Mouse (Mus musculus): ENCODE results near the gene Cmtm3. TPM values are rescaled to one million over a fixed set of nuclear protein-coding genes. Genes with fewer than 3 reads are reported as not detected.
"Not testable (repeated sequence)": the region's sequence is repeated elsewhere in the genome, so short reads cannot be mapped to it uniquely, and the experiment has no call there.

The Cmtm3 gene
- 73.4 and 75.8 TPM in 2 replicates for polyA plus RNA-seq (2014; fragmentation: Nextera tagmentation; extraction: Ambion mirVana)

DNA sequence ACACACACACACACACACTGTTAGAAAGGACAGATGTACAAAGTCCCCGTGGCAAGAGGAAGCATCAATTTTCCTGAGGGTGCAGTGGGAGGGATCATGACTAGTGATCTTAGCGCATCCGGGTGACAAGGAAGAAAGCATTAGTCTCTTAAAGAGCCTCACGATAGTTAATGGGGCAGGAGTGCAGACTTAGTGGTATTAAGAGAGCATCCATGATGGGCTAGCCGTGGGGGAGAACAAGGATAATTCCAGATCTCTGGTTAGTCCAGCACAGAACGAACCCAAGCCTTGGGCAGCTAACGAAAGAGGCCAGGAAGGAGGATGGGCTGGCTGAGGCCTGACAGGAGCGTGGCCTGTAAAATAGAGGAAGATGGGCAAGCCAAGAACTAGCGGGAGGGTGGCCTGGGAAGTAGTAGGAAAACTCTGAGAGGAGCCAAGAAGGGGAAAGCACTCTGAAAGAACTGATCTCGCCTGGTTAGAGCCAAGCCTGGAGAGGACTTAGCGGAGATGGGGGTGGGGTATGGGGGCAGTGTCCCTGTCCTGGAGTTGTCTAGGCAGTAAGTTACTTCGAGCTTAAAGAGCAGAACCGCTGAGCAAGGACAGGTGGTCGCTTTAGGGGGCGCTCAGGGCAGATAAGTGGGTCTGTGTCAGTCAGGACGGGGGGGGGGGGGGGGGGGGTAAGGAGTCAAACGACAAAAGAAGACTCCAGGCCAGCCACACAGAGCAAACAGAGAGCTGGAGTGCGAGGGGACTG is at the start of gene Cmtm3:
Cmtm3 (plus strand) TSS at position 182 of the 754 bp plus-strand sequence.
- no peaks in the 10 kb centered on the region for H3K27me3 ChIP-seq (ENCODE audit: control insufficient read depth, insufficient read depth, low read length)
- H3K27ac ChIP-seq (replicated peaks; ENCODE audit: low read depth, low read length): no peak within 1 kb of the TSS
- WGBS: 19% methylated on average over 17 of the region's 18 CpGs
- peak within 1 kb of the TSS; percentile 65 for H3K4me2 ChIP-seq (ENCODE audit: low read depth, severe bottlenecking)
- peak within 1 kb of the TSS; percentile 88 for H3K9ac ChIP-seq (ENCODE audit: low read length)
- H3K36me3 ChIP-seq (ENCODE audit: control insufficient read depth, insufficient read depth, low read length): no peaks in the 10 kb centered on the region
- no peaks in the 10 kb centered on the region for H3K9me3 ChIP-seq (ENCODE audit: control insufficient read depth, low read length)
- H3K4me1 ChIP-seq (ENCODE audit: control insufficient read depth, insufficient read depth, low read length): no peaks in the 10 kb centered on the region; the same call in 1 of the 2 replicates
- peak within 1 kb of the TSS; percentile 60 for H3K4me3 ChIP-seq (ENCODE audit: low read depth, low read length)
- DNase-seq (ENCODE audit: low spot score) (peak; percentile 23), ATAC-seq (ENCODE audit: insufficient number of reproducible peaks, low FRiP score, low TSS enrichment, low read depth) (no peak)

DNA sequence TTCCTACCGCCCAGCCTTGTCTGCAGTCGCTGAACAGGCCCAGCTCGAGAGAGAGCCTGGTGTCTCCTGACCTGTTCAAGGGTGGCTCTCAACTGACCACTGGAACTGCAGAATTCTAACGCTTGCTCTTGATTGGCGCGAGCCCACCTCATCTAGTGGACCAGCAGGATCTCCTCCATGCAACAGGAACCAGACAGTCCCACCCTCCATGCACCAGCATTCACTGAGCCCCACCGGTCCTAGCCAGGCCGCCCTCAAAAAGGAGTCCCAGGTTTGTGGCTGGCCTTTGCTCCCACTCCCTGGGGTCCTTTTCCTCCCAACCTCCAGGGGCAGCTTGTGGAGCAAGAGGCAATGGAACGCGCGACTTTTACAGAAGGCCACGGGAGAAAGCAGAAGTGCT is 46.1 kb upstream of the Cmtm3 start, which contains the start of gene Cmtm2a:
Cmtm2a (minus strand) TSS at position 101 of the 400 bp plus-strand sequence.
- H3K27me3 ChIP-seq (ENCODE audit: control insufficient read depth, insufficient read depth, low read length); DNase-seq (ENCODE audit: low spot score); H3K4me1 ChIP-seq (ENCODE audit: control insufficient read depth, insufficient read depth, low read length); H3K27ac ChIP-seq (replicated peaks; ENCODE audit: low read depth, low read length); H3K9ac ChIP-seq (ENCODE audit: low read length); H3K4me2 ChIP-seq (ENCODE audit: low read depth, severe bottlenecking); ATAC-seq (ENCODE audit: insufficient number of reproducible peaks, low FRiP score, low TSS enrichment, low read depth); H3K4me3 ChIP-seq (ENCODE audit: low read depth, low read length); H3K36me3 ChIP-seq (ENCODE audit: control insufficient read depth, insufficient read depth, low read length); H3K9me3 ChIP-seq (ENCODE audit: control insufficient read depth, low read length): not testable (repeated sequence)
- WGBS: 84% methylated on average over 12 of the region's 12 CpGs

DNA sequence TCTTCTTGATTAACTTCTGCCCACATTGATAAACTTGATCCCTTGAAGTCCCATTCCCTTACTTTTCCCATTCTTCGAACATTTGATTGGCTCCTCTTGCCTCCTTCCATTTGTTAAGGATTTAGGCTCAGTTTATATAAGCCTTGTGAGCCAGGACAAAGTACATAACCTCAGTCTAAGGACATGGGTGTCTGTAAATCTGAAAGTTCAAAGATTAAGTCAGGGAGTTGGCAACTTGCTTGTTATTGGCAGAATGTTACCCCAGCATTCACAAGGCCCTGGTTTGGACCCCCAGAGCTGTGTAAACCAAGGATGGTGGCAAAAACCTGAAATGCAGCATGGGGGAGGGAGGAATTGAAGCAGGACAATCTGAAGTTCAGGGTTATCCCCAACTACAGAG is 44.8 kb upstream of the Cmtm3 start:
- Histone ChIP-seq H3K4me1 (ENCODE audit: control insufficient read depth, insufficient read depth, low read length) (no peaks in the 10 kb centered on the region), H3K27ac (replicated peaks; ENCODE audit: low read depth, low read length) (no peak overlapping the region), H3K9ac (ENCODE audit: low read length) (no peak overlapping the region), H3K36me3 (ENCODE audit: control insufficient read depth, insufficient read depth, low read length) (no peaks in the 10 kb centered on the region), H3K4me2 (ENCODE audit: low read depth, severe bottlenecking) (no peak overlapping the region), H3K27me3 (ENCODE audit: control insufficient read depth, insufficient read depth, low read length) (no peaks in the 10 kb centered on the region), H3K9me3 (ENCODE audit: control insufficient read depth, low read length) (no peaks in the 10 kb centered on the region), H3K4me3 (ENCODE audit: low read depth, low read length) (no peak overlapping the region)
- no peak for DNase-seq (ENCODE audit: low spot score)
- ATAC-seq (ENCODE audit: insufficient number of reproducible peaks, low FRiP score, low TSS enrichment, low read depth): no peak
- 85% methylated on average over 1 of the region's 1 CpGs for WGBS

DNA sequence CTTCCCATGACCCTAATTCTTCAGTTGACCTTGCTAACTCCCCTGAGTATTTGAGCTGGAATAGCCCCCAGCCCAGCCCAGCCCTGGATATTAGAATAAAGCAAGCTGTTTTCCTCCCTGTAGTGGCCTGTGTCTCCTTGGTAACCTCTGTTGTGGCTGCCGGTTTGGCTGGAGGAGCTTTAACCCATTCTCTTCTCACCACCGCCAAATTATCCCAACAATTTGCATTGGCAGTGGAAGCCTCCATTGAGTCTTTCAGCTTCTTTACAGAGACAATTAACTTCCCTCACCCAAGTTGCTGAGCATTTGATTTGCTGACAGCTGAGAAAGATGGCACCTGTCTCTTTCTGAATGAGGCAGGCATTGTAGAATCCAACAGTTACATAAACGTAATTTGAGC is 37.6 kb upstream of the Cmtm3 start:
- H3K9ac ChIP-seq (ENCODE audit: low read length); H3K9me3 ChIP-seq (ENCODE audit: control insufficient read depth, low read length); H3K4me1 ChIP-seq (ENCODE audit: control insufficient read depth, insufficient read depth, low read length); ATAC-seq (ENCODE audit: insufficient number of reproducible peaks, low FRiP score, low TSS enrichment, low read depth); H3K27ac ChIP-seq (replicated peaks; ENCODE audit: low read depth, low read length); H3K4me3 ChIP-seq (ENCODE audit: low read depth, low read length); H3K27me3 ChIP-seq (ENCODE audit: control insufficient read depth, insufficient read depth, low read length); H3K36me3 ChIP-seq (ENCODE audit: control insufficient read depth, insufficient read depth, low read length); H3K4me2 ChIP-seq (ENCODE audit: low read depth, severe bottlenecking); DNase-seq (ENCODE audit: low spot score): not testable (repeated sequence)
- WGBS: 26% methylated on average over 3 of the region's 3 CpGs

DNA sequence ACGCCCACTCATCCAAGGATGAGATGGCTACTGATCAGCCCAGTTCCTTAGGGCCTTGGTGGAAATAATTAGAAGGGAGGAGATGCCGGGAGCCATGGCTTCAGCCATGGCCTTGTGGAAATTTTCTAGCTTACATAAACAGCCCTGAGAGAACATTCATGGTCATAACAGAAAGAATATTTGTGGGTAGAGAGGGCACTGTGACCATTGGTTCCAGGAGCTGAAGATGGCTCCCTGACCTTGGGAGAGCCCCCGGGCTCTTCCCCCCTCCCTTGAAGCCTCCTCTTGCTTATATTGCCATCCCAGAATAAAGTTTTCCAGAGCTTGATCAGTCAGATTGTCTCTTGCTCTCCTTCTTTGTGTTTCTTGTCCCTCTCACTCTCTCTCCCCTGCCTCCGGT is 36.7 kb upstream of the Cmtm3 start:
- H3K4me1 ChIP-seq (ENCODE audit: control insufficient read depth, insufficient read depth, low read length); H3K27ac ChIP-seq (replicated peaks; ENCODE audit: low read depth, low read length); DNase-seq (ENCODE audit: low spot score); H3K9me3 ChIP-seq (ENCODE audit: control insufficient read depth, low read length); H3K4me3 ChIP-seq (ENCODE audit: low read depth, low read length); H3K27me3 ChIP-seq (ENCODE audit: control insufficient read depth, insufficient read depth, low read length); H3K9ac ChIP-seq (ENCODE audit: low read length); H3K36me3 ChIP-seq (ENCODE audit: control insufficient read depth, insufficient read depth, low read length); H3K4me2 ChIP-seq (ENCODE audit: low read depth, severe bottlenecking); ATAC-seq (ENCODE audit: insufficient number of reproducible peaks, low FRiP score, low TSS enrichment, low read depth): not testable (repeated sequence)
- 100% methylated on average over 4 of the region's 4 CpGs for WGBS

DNA sequence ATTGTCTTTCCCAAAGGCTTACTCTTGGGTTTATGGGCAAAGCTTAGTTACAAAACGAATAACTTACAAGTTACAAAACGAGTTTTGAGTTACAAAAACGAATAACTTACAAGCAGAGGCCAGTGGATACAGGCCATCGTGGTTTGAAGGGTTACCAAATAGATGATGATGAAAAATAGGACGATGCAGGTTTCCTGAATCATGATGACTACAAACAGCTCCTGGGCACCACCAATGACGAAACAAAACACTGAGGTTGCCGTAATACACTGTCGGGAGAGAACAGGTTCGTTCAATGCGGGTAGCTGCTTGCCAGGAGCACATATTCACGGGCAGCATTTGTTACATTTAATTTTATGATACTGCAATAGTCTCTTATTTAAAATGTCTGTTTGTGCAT is 34.2 kb upstream of the Cmtm3 start:
- no peak for ATAC-seq (ENCODE audit: insufficient number of reproducible peaks, low FRiP score, low TSS enrichment, low read depth)
- Histone ChIP-seq H3K4me2 (ENCODE audit: low read depth, severe bottlenecking) (no peak overlapping the region), H3K4me3 (ENCODE audit: low read depth, low read length) (no peak overlapping the region), H3K27me3 (ENCODE audit: control insufficient read depth, insufficient read depth, low read length) (no peaks in the 10 kb centered on the region), H3K4me1 (ENCODE audit: control insufficient read depth, insufficient read depth, low read length) (no peaks in the 10 kb centered on the region), H3K9me3 (ENCODE audit: control insufficient read depth, low read length) (no peaks in the 10 kb centered on the region), H3K27ac (replicated peaks; ENCODE audit: low read depth, low read length) (no peak overlapping the region), H3K9ac (ENCODE audit: low read length) (no peak overlapping the region), H3K36me3 (ENCODE audit: control insufficient read depth, insufficient read depth, low read length) (no peaks in the 10 kb centered on the region)
- 87% methylated on average over 11 of the region's 11 CpGs for WGBS
- DNase-seq (ENCODE audit: low spot score): no peak

DNA sequence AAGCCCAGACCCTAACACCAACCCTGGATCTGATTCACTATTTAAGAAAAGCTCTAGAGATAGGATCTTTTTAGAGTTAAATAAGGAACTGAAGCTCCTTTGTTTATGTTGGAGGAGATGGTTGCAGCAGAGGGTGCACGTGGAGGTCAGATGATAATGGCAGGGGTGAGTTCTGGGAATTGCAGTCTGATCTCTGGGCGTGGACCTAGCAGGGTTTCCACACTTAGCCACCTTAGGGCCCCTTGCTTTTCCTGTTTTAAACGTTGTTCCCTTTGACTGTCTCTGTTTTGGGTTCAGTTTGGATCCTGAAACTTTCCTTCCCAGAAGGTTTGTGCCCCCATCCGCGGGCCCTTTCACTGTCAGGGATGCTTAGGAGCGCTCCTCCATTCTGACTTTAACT is 30.9 kb upstream of the Cmtm3 start:
- H3K4me3 ChIP-seq (ENCODE audit: low read depth, low read length); H3K9me3 ChIP-seq (ENCODE audit: control insufficient read depth, low read length); ATAC-seq (ENCODE audit: insufficient number of reproducible peaks, low FRiP score, low TSS enrichment, low read depth); H3K27me3 ChIP-seq (ENCODE audit: control insufficient read depth, insufficient read depth, low read length); H3K4me1 ChIP-seq (ENCODE audit: control insufficient read depth, insufficient read depth, low read length); H3K27ac ChIP-seq (replicated peaks; ENCODE audit: low read depth, low read length); H3K36me3 ChIP-seq (ENCODE audit: control insufficient read depth, insufficient read depth, low read length); DNase-seq (ENCODE audit: low spot score); H3K9ac ChIP-seq (ENCODE audit: low read length); H3K4me2 ChIP-seq (ENCODE audit: low read depth, severe bottlenecking): not testable (repeated sequence)
- WGBS: 52% methylated on average over 6 of the region's 6 CpGs

DNA sequence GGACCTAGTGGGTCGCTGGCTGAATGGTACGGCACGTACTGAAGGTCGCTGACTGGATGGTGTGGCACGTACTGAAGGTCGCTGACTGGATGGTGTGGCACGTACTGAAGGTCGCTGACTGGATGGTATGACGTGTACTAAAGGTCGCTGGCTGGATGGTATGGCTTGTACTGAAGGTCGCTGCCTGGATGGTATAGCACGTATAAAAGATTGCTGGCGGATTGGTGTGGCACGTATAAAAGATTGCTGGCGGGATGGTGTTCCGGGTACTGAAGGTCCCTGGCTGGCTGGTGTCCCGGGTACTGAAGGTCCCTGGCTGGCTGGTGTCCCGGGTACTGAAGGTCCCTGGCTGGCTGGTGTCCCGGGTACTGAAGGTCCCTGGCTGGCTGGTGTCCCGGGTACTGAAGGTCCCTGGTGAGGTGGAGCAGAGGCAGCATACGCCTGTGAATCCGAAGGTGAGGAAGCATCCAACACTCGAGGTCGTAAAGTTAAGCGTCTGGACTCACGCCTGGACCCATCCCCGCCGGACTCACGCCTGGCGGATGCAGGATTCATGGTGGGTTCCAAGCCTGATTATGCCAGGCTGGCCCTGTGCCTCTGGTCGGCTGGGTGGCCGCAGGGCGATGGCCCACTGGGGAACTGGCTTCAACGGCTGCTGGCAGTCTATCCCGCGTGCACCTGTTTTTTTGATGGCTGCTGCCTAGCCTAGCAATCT is 29.6 kb upstream of the Cmtm3 start, which contains the start of the genes Gm45711 and Cmtm1:
Gm45711 (minus strand) TSS at position 641 of the 715 bp plus-strand sequence.
Cmtm1 (minus strand) TSS at position 705 of the 715 bp plus-strand sequence.
- H3K4me3 ChIP-seq (ENCODE audit: low read depth, low read length); H3K27ac ChIP-seq (replicated peaks; ENCODE audit: low read depth, low read length); H3K36me3 ChIP-seq (ENCODE audit: control insufficient read depth, insufficient read depth, low read length); H3K9me3 ChIP-seq (ENCODE audit: control insufficient read depth, low read length); H3K27me3 ChIP-seq (ENCODE audit: control insufficient read depth, insufficient read depth, low read length); H3K4me2 ChIP-seq (ENCODE audit: low read depth, severe bottlenecking); DNase-seq (ENCODE audit: low spot score); H3K4me1 ChIP-seq (ENCODE audit: control insufficient read depth, insufficient read depth, low read length); H3K9ac ChIP-seq (ENCODE audit: low read length); ATAC-seq (ENCODE audit: insufficient number of reproducible peaks, low FRiP score, low TSS enrichment, low read depth): not testable (repeated sequence)
- WGBS: 85% methylated on average over 32 of the region's 36 CpGs

All from limb, embryonic 11.5 days (tissue).